Mouse (Mus musculus) forebrain, postnatal 0 days (tissue): Measurements from ENCODE around the gene Slc9a5. TPM values are rescaled to one million over a fixed set of nuclear protein-coding genes. Genes with fewer than 3 reads are reported as not detected.

Experiments used
- ATAC-seq: fragments of 200-750 bp; cut with Nextera tagmentation; 2 replicates; pipeline ENCODE4 v1.8.0; 2017; ENCODE audit warnings: mild to moderate bottlenecking, moderate library complexity
- DNase-seq: peaks from one replicate; pipeline ENCODE4 v3.0.0-alpha.2; 2015
- H3K27ac ChIP-seq: fragments of 300-500 bp; sonication (generic); 2 replicates; pipeline ENCODE4 v1.5.1; 2014; ENCODE audit warnings: low read depth, mild to moderate bottlenecking, antibody characterized with exemption, low read length, moderate library complexity, mixed read lengths
- H3K27me3 ChIP-seq: fragments of 300-500 bp; sonication (generic); 2 replicates; pipeline ENCODE4 v1.6.1; 2014; ENCODE audit warnings: mild to moderate bottlenecking, low read length, mixed read lengths; ENCODE audit not compliant: insufficient read depth
- H3K36me3 ChIP-seq: fragments of 300-500 bp; sonication (generic); 2 replicates; pipeline ENCODE4 v1.6.1; 2014; ENCODE audit warnings: mild to moderate bottlenecking, moderate library complexity; ENCODE audit not compliant: insufficient read depth
- H3K4me1 ChIP-seq: fragments of 300-500 bp; sonication (generic); 2 replicates; pipeline ENCODE4 v1.6.1; 2014; ENCODE audit warnings: antibody characterized with exemption; ENCODE audit not compliant: insufficient read depth
- H3K4me2 ChIP-seq: fragments of 300-500 bp; sonication (generic); 2 replicates; pipeline ENCODE4 v1.6.1; 2014; ENCODE audit warnings: low read depth, mild to moderate bottlenecking, moderate library complexity
- H3K4me3 ChIP-seq: fragments of 300-500 bp; sonication (generic); 2 replicates; pipeline ENCODE4 v1.5.1; 2014; ENCODE audit warnings: low read depth, low read length, mixed read lengths
- H3K9ac ChIP-seq: fragments of 300-500 bp; sonication (generic); 2 replicates; pipeline ENCODE4 v1.6.1; 2014; ENCODE audit warnings: mild to moderate bottlenecking
- H3K9me3 ChIP-seq: fragments of 300-500 bp; sonication (generic); 2 replicates; pipeline ENCODE4 v1.6.1; 2016; ENCODE audit warnings: low read length
- CTCF ChIP-seq: sonication (generic); IDR thresholded peaks from 2 replicates; pipeline ENCODE4 v1.5.1; 2016; ENCODE audit warnings: antibody characterized with exemption, control low read depth, low read depth
- WGBS: fragments of 180-500 bp; shearing (Covaris S2); extraction: QIAGEN DNeasy Blood & Tissue Kit; methylation state at CpG from one replicate; pipeline ENCODE4 v1.1.7; 2014; 5-methylcytosine and 5-hydroxymethylcytosine counted together
- polyA plus RNA-seq: library from polyadenylated mRNA; unstranded; fragments of >200 nt; fragmentation: Nextera tagmentation; extraction: Ambion mirVana; gene quantifications from 2 replicates; pipeline ENCODE4 v1.2.1, GENCODE M21; 2015
- total RNA-seq: library from RNA; depleted of rRNA; stranded (reverse); fragments of >200 nt; gene quantifications from 2 replicates; pipeline ENCODE4 v1.2.3, GENCODE M21; 2014

The Slc9a5 gene
- total and polyA plus RNA-seq, 2 experiments from 2014 or later, result 7.2 to 17.5 TPM

DNA sequence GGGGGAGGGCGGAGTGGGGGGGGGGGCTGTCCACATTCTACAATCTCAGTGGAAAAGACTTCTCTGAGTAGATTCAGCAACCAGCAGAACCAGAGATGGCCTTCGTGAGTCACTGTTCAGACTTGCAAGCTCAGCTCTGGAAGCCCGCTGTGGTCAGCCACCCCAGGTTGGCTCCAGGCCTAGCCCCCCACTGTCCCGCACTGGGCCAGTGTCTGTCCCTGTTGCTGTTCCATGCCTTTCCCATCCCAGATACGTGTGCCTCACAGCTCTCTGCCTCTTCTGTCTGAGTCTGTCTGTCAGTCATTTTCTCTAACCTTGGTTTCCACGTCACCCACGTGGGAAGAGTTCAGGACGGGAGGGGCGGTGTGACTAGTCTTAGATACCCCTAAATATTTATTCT is 23.8 kb downstream of the Slc9a5 start:
- 78% methylated on average over 9 of the region's 9 CpGs for WGBS
- Histone ChIP-seq H3K27me3 (no peaks in the 10 kb centered on the region), H3K36me3 (peaks cover 14% of the 10 kb centered on the region; the same call in 1 of the 2 replicates), H3K9me3 (no peaks in the 10 kb centered on the region), H3K4me2 (no peak overlapping the region), H3K27ac (no peak overlapping the region), H3K9ac (no peak overlapping the region), H3K4me3 (no peak overlapping the region), H3K4me1 (no peaks in the 10 kb centered on the region)
- DNase-seq, result no peak
- ATAC-seq, result no peak
- TF ChIP-seq CTCF, result no peak

DNA sequence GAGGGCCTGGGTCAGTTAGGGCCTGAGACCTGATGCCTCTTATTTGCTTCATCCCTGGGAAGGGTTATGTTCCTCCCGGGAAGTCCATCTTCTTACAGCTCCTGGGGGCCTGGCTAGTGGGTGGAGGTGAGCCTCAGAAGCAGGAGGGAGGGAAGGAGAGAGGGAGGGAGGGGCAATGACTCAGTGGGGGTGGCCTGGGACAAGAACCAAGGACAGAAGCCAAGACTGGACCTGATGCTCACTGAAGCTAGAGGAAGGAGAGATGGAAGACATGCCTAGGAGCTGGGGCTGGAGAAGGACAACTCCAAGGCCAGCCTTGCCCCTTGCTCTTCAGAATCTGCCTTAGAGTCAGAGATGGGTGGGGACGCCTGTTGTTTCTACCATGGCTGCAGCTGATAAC is 24.4 kb downstream of the Slc9a5 start, which contains the start of gene Plekhg4:
TSS of gene Plekhg4 (plus strand) at position 243 of the 400 bp plus-strand sequence.
- no peak for TF ChIP-seq CTCF
- 70% methylated on average over 2 of the region's 2 CpGs for WGBS
- no peak within 1 kb of the TSS for H3K27ac ChIP-seq
- no peaks in the 10 kb centered on the region for H3K9me3 ChIP-seq
- peaks cover 14% of the 10 kb centered on the region; the same call in 1 of the 2 replicates for H3K36me3 ChIP-seq
- no peak for DNase-seq
- H3K27me3 ChIP-seq, result no peaks in the 10 kb centered on the region
- no peak within 1 kb of the TSS for H3K4me3 ChIP-seq
- no peak within 1 kb of the TSS for H3K4me2 ChIP-seq
- ATAC-seq, result no peak
- H3K4me1 ChIP-seq, result no peaks in the 10 kb centered on the region
- no peak within 1 kb of the TSS for H3K9ac ChIP-seq

DNA sequence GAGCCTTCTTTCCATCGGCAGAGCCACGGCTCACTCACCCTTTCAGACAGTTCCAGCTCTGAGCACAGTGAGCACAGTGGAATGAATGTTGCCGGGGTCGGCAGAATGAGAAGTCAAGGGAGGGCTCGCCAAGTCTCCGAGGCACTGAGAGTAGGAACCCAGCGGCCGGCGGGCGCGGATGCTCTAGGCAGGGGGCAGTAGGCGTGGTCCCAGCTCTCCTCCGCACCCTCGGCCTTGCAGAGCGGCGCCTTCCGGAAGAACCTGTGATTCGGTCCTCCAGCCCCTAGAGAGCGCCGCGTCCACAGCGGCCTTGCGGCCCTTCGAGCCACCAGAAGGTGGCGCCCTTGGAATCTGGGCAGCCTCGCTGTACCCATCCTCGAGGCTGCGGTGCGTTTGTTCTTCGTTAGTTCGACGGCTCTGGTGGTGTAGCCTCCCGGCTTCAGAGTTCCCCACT is 25.9 kb downstream of the Slc9a5 start:
- ATAC-seq, result peak; percentile 66
- 26% methylated on average over 33 of the region's 33 CpGs for WGBS

DNA sequence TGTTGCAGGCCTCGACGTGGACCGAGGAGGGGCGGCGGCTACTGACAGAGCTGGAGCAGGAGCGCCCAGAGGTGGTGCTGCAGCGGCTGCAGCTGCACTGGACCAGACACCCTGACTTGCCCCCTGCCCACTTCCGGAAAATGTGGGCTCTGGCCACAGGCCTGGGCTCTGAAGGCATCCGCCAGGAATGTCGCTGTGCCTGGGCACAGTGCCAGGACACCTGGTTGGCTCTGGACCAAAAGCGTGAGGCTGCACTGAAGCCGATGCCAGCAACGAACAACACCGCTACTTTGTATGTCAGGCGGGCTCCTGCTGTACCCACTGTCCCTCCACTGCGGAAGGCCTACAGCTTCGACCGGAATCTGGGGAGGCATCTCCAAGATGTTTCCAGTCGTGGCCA is 30.0 kb downstream of the Slc9a5 start:
- Histone ChIP-seq H3K4me2 (no peak overlapping the region), H3K27ac (no peak overlapping the region), H3K27me3 (no peaks in the 10 kb centered on the region), H3K4me1 (no peaks in the 10 kb centered on the region), H3K9ac (no peak overlapping the region), H3K36me3 (no peaks in the 10 kb centered on the region), H3K4me3 (no peak overlapping the region), H3K9me3 (no peaks in the 10 kb centered on the region)
- DNase-seq (peak; percentile 31), ATAC-seq (peak; percentile 39)
- WGBS, result 33% methylated on average over 19 of the region's 19 CpGs
- TF ChIP-seq CTCF, result no peak

More for the DNA sequence above, 25.9 kb downstream of the Slc9a5 start:
- peak; percentile 17 for DNase-seq
- no peak overlapping the region for H3K27ac ChIP-seq
- no peaks in the 10 kb centered on the region for H3K27me3 ChIP-seq
- no peaks in the 10 kb centered on the region for H3K4me1 ChIP-seq
- H3K9me3 ChIP-seq, result no peaks in the 10 kb centered on the region
- H3K4me3 ChIP-seq, result peak overlapping the region; percentile 9; the same call in 1 of the 2 replicates
- TF ChIP-seq CTCF, result peak; percentile 68
- 0 out of 2 replicates have a peak, but pooled peaks cover 6% of the 10 kb centered on the region for H3K36me3 ChIP-seq
- peak overlapping the region; percentile 35 for H3K4me2 ChIP-seq
- no peak overlapping the region for H3K9ac ChIP-seq

DNA sequence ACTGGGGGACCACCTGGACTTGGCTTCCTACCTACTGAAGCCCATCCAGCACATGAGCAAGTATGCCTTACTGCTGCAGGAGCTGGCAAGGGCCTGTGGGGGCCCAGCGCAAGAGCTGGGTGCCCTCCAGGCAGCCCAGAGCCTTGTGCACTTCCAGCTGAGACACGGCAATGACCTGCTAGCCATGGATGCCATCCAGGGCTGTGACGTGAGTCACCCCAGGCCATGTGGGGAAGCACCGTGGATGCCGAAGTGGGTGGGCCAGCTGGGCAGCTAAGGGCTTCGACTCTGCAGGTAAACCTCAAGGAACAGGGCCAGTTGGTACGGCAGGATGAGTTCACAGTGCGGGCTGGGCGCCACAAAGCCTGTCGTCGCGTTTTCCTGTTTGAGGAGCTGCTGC is 31.7 kb downstream of the Slc9a5 start:
- ATAC-seq (no peak), DNase-seq (no peak)
- H3K27ac ChIP-seq, result no peak overlapping the region
- H3K36me3 ChIP-seq, result no peaks in the 10 kb centered on the region
- H3K4me3 ChIP-seq, result no peak overlapping the region
- no peaks in the 10 kb centered on the region for H3K9me3 ChIP-seq
- H3K27me3 ChIP-seq, result no peaks in the 10 kb centered on the region
- H3K4me2 ChIP-seq, result no peak overlapping the region
- no peaks in the 10 kb centered on the region for H3K4me1 ChIP-seq
- 90% methylated on average over 12 of the region's 12 CpGs for WGBS
- TF ChIP-seq CTCF, result no peak
- no peak overlapping the region for H3K9ac ChIP-seq

DNA sequence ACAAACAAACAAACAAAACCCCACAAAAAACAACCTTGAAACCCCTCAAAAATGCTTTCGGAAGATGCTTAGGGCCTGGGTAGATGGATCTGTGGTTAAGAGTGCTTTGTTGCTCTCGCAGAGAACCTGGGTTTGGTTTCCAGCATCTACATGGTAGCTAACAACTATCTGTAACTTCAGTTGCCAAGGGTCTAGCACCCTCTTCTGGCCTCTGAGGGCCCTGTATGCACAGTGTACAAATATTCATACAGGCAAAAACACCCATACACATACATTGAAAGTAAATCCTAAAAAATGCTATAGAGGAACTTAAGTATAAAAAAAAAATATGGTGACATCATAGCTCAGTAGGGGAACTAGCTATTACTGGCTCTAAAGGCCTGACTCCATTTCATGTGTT is 35.4 kb downstream of the Slc9a5 start:
- no peak overlapping the region for H3K27ac ChIP-seq
- no peaks in the 10 kb centered on the region for H3K9me3 ChIP-seq
- TF ChIP-seq CTCF, result no peak
- DNase-seq, result no peak
- H3K27me3 ChIP-seq, result no peaks in the 10 kb centered on the region
- H3K4me2 ChIP-seq, result no peak overlapping the region
- no peak for ATAC-seq
- WGBS, result 99% methylated on average over 2 of the region's 2 CpGs
- no peak overlapping the region for H3K4me3 ChIP-seq
- no peaks in the 10 kb centered on the region for H3K4me1 ChIP-seq
- no peaks in the 10 kb centered on the region for H3K36me3 ChIP-seq
- no peak overlapping the region for H3K9ac ChIP-seq

DNA sequence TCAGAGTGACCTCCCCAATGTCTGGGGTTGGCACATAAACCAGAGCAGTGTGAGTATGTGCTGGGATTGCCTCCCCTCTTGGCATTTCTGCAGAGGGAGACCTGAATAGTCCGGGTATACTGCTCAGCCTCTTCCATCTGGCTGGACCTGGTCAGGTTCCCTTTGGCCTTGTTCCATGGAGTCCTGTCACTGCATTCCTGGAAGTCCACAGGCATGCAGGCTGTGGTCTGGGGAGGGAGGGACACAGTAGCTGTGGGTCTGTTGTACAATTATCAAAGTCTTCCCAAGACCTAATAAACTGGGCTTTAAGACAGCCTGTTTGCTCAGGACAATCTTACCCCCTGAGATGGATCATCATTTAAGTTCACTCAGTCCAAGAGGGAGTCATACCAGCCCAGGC is 38.5 kb downstream of the Slc9a5 start:
- TF ChIP-seq CTCF, result no peak
- no peak overlapping the region for H3K9ac ChIP-seq
- DNase-seq (no peak), ATAC-seq (no peak)
- WGBS, result 79% methylated on average over 1 of the region's 1 CpGs
- no peak overlapping the region for H3K4me2 ChIP-seq
- no peak overlapping the region for H3K4me3 ChIP-seq
- H3K27me3 ChIP-seq, result no peaks in the 10 kb centered on the region
- no peak overlapping the region for H3K27ac ChIP-seq
- H3K4me1 ChIP-seq, result no peaks in the 10 kb centered on the region
- no peaks in the 10 kb centered on the region for H3K9me3 ChIP-seq
- H3K36me3 ChIP-seq, result no peaks in the 10 kb centered on the region

DNA sequence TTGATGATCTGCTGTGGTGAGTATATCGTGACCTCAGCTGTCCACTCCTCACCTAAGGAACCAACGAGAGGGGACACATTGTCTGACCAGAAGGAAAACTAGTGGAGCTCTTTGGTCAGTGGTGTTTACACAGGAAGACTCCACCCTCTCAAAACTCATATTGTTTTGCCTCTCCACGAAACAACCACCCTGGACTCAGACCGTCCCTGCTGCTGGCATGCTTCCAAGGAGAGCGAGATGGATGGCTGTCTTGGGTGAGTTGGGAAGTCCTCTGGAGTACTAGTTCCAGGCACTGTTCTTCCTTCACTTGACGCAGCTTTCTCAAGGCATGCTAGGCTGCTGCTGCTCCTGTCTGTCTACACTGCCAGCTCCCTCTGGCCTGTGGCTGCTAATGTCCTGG is 40.5 kb downstream of the Slc9a5 start:
- no peak for TF ChIP-seq CTCF
- Histone ChIP-seq H3K9ac (no peak overlapping the region), H3K36me3 (no peaks in the 10 kb centered on the region), H3K4me1 (no peaks in the 10 kb centered on the region), H3K27ac (no peak overlapping the region), H3K9me3 (no peaks in the 10 kb centered on the region), H3K4me2 (no peak overlapping the region), H3K27me3 (no peaks in the 10 kb centered on the region), H3K4me3 (no peak overlapping the region)
- ATAC-seq, result no peak
- no peak for DNase-seq
- WGBS, result 82% methylated on average over 6 of the region's 6 CpGs
